Mouse (Mus musculus) E14TG2a.4 (cell line): ENCODE data around the gene Vmp1.

Experiments used
- CTCF ChIP-seq: conservative IDR thresholded peaks from 2 replicates; pipeline ENCODE4 v1.5.1; 2014; ENCODE audit warnings: low read length
- POU5F1 ChIP-seq: IDR thresholded peaks from 2 replicates; pipeline ENCODE4 v1.6.1; 2014; ENCODE audit warnings: low read length, borderline replicate concordance

DNA sequence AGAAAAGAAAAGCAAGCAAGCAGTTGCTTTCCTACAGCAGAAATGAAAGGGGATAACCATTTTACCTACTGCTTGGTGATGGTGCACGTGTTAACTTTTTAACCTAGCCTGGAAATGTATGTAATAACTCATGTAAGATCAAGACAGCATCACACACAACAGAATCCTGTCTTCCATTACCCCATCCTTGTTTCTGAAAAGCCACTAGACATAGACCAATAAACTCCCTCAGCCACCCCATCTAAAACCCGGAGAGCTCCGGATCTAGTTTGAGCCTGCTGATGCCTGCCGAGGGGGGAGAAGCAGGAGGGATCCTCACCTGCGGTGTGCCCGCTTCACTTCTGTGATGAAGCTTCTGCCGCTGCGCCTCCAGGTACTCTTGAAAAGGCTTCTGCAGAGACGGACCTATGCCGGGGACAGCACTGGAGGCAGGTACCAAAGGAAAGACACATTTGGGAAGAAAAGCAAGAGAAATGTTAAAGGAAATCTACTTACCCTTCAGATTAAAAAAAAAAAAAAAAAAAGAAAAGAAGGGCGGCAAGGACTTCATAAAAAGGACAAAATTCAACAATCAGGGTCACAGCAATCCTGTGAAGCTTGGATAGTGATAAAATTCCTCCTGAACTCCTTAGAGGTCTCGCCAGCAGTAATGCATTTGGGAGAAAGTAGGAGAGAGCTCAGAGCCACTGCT lies 97.3 kb downstream of the Vmp1 start:
- TF ChIP-seq CTCF = no peak
- TF ChIP-seq POU5F1 = no peak
